Mouse (Mus musculus): ENCODE measurements around the gene Tbcd. TPM values are rescaled to one million over a fixed set of nuclear protein-coding genes. Genes with fewer than 3 reads are reported as not detected.

Tbcd gene
- total RNA-seq, 2 experiments from 2014 or later, result 50.9 to 52.8 TPM

DNA sequence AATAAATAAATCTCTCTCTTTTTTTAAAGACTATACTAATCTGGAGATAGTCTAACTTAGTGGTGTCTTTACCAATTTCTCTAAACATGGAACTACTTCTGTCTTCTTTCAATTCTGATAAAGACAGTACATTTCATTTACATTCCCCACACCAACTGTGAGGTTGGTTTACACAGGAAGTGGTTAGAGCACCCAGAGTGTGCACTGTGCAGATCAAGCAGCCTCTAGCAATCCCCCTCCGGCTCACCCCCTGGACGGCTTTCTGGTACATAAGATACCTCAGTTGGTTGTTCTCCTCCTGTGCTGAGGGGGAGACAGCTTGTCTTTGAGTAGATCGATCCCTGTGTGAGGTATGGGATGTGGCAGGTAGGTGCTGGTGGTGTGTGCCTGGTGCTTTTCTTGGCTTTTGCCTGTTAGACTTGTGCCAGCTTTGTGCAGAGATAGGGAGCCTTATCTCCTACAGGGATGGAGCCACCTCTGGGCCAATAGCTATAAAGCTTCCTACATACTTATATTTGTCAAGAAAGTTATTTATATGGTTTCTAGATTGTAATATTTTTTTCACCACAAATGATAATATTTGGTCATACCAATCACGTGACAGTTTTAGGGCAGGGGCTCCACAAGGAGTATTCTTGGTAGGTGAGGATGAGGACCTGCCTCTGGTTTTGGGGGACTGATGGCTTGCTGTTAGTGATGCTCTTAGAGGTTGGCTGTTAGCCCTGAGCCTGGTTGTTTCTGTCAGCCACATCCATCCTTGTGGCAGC, 108.0 kb downstream of the Tbcd start:
- no peak for DNase-seq (ENCODE audit: low spot score in 2 of 2)

GRCm38 (mm10) chr11:121560294-121560663, 108.5 kb downstream of the Tbcd start:
- DNase-seq (ENCODE audit: low spot score in 2 of 2), result no peak

- DNase-seq (ENCODE audit: low spot score in 2 of 2), result no peak
Measured at GRCm38 (mm10) chr11:121563312-121563711, 111.6 kb downstream of the Tbcd start.

DNA sequence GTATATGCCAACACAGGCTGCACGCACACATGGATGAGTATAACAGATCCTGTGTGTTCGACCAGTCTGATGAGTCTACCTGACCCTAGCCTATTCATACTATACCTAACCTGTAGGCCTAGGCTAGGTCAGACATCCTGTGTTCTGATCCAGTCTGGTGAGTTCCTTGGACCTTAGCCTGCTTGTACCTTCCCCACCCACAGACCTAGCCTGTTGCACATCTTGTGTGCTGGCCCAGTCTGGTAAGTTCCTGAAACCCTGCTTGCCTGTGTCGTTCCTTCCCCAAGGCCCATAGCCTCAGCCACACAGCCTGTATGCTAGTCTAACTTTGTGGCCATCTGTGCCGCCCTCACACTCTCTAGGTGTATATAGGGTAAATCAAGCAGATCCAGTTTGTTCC, 112.5 kb downstream of the Tbcd start:
- DNase-seq (ENCODE audit: low spot score in 2 of 2), result no peak

GRCm38 (mm10) chr11:121581856-121582255, 130.1 kb downstream of the Tbcd start:
- DNase-seq (ENCODE audit: low spot score in 2 of 2), result no peak

DNA sequence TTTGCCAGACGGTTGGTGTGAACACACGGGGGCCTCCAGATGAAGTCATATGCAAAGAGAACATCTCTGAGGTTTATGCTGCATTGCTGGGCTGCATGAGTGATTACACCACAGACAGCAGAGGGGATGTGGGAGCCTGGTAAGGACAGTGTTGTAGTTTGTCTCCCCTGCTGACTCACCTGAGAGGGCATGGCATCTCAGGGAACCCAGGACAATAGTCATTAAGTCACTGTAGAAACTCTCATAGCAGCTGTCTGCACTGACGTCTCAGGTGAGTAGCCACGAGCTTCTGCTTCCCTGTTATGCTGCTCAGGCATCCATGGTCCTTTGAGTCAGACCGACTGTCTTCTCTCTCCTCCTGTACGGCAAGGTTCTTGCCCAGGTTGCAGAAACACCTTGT, 145.5 kb downstream of the Tbcd start:
- no peak for DNase-seq (ENCODE audit: low spot score in 2 of 2)

DNA sequence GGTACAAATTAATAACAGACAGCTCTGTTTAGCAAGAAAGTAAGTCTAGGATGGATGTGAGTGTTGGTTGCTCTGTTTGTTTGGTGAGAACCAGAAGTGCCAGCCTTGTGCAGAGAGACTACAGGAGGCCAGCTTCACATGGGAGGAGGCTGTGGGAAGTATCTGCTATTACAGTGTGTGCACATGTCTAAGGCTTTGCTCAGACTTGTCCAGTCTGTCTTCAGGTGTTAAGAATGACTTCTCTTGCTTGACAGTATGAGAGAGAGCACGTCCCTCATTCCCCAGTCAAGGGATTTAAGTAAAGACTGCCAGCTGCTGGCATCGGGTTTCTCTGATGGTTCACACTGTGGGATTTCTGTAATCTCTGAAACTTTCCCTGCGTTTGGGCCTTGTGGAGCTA, 149.7 kb downstream of the Tbcd start:
- no peak for DNase-seq (ENCODE audit: low spot score in 2 of 2)

DNA sequence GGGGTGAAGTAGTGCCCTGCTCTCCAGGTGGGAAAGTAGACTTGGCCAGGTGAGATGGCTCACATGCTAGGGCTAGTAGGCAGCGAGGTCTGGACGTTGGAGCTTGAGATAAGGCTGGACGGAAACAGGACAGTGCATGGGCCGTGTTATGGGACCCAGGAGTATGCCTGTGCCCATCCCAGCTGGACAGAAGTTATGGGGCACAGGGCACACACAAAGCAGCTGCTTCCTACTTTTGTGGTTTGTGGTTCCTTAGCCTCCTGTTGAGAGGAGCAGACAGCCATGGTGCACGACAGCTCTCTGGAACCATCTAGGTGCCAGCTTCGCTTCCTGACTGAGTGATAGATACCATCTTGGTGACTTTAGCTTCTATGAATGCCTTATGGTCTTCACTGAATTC, 153.9 kb downstream of the Tbcd start:
- DNase-seq (ENCODE audit: low spot score in 2 of 2), result no peak

DNA sequence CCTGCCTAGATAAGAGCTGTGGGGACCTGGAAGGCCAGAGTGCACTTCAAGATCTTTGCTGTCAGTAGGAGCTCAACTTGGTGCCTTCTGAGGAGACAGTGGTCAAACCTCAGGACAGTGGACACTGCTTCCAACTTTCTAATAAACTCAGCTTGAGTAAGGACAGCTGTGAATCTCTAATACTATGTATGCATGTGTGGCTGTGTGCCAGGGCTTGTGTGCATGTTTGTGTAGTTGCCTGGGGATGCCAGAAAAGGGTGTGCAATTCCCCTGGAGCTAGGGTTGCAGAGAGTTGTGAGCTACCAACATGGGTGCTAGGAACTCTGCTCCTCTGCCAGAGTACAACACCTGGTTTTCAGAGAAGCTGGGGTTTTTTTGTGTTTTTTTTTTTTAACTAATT, 159.2 kb downstream of the Tbcd start:
- DNase-seq (ENCODE audit: low spot score in 2 of 2), result no peak

- no peak for DNase-seq (ENCODE audit: low spot score in 2 of 2)
Measured at GRCm38 (mm10) chr11:121615961-121616485, 164.3 kb downstream of the Tbcd start.

- DNase-seq (ENCODE audit: low spot score in 2 of 2), result no peak
Measured at GRCm38 (mm10) chr11:121616501-121616900, 164.8 kb downstream of the Tbcd start.

- DNase-seq (ENCODE audit: low spot score in 2 of 2), result no peak
Measured at GRCm38 (mm10) chr11:121617371-121617770, 165.6 kb downstream of the Tbcd start.

DNA sequence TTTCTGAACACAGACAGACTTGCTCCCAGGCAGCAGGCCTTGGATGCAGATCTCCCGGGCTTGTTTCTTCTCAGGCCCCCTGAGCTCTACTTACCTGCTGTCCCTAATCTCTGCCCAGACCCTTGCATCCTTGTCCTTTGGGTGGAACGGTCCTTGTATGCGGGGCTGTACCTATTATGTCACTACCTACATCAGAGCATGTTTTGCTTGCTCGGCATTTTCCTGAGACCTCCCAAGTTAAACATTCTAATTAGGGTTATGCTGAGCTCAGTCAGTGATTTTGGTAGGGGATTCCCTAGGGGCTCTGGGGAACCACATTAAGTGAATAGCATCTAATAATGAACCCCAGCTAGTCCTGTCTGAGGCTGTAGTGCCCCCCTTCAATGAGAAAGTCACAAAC, 173.3 kb downstream of the Tbcd start:
- no peak for DNase-seq (ENCODE audit: low spot score in 2 of 2)

DNA sequence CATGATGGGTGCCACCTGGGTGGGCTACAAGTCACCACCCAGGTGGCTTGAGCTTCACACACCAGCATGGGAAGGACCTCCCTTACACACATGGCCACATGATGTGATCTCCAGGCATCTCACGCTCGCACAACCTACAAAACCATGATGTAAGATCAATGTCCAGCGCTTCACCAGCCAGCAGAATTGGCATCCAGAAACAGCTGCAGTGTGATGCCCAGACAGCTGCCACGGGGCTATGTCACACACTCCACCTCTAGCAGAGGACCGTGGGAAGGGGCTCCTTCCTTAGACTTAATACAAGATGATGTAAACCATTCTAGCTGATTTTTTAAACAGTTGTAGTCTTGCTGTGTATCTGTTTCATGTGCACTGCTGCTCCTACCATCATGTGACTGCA, 175.8 kb downstream of the Tbcd start:
- no peak for DNase-seq (ENCODE audit: low spot score in 2 of 2)

DNA sequence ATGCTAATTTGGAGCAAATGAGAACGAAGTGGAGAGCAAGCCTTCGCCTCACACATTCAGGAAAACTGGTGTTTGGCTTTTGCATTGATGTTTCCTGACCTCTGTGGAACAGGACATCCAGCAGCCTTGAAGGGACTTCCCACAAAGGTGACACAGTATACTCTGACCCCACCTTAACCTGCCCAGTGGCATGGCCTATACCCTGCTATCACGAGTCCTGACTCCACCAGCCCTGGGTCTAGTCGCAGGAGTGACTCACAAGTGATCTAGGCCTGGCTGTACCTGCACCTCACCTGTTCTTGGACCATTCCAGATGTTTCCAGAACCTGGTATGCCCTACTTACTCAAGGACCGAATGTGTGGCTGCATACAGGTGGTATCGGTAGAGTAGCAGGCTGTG, 177.8 kb downstream of the Tbcd start:
- no peak for DNase-seq (ENCODE audit: low spot score in 2 of 2)

DNA sequence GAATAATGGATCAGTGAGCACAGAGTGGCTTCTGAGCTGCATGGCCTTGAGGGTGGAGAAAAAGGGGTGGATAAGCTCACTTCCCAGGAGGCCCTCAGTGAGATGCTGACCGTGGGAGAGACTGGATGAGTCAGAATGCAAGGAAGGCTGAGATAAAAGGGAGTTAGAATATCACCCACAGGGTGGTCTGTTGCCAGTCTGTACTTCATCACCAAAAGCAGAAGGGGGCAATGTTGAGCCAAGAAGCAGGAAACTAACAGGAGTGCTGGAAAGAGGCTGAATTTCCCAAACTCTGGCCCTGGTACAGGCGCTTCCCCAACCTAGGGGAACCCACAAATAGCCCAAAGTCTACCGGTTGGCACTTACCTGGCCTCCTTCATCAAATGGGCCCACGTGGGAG, 178.7 kb downstream of the Tbcd start:
- no peak for DNase-seq (ENCODE audit: low spot score in 2 of 2)

DNA sequence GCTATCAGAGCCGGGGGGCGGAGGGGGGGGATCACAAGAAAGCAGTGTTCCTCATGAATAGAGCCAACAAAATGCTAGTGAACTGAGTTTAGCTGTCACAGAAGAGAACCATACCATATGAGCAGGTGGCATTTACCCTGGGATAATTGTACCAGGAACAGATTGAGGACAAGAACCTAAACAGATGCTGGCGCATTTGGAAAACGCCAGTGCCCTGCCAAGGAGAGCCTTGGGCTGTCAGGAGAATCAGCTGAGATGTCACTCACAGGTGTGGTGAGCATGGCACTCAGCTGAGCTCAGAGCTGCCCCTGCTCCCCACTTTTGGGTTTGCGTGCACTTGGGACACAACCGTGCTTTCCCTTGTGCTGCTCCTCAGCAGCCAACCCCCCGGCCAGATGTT, 179.7 kb downstream of the Tbcd start:
- DNase-seq (ENCODE audit: low spot score in 2 of 2), result no peak

DNA sequence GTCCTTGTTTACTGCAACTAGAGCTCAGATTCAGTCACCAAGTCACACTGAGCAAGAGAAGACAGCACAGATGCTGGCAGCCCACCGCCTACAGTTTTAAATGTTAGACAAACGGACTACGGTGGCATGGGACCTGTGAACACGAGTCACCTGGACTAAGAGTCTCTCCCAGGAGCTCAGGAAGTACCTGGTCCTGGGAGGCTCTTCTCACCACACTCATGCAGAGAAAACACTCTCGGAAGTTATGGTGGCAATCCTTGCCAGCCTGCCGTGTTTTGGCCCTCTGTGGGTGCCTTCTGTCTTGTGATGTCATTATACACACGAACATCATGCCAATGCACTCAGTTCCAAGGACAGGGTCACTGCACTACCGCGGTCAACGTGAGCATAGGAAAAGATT, 184.9 kb downstream of the Tbcd start:
- DNase-seq (ENCODE audit: low spot score in 2 of 2), result no peak

- no peak for DNase-seq (ENCODE audit: low spot score in 2 of 2)
Measured at GRCm38 (mm10) chr11:121641501-121642145, 189.9 kb downstream of the Tbcd start.

GRCm38 (mm10) chr11:121645394-121645793, 193.6 kb downstream of the Tbcd start:
- DNase-seq (ENCODE audit: low spot score in 2 of 2), result no peak

GRCm38 (mm10) chr11:121647321-121647720, 195.6 kb downstream of the Tbcd start:
- no peak for DNase-seq (ENCODE audit: low spot score in 2 of 2)

DNA sequence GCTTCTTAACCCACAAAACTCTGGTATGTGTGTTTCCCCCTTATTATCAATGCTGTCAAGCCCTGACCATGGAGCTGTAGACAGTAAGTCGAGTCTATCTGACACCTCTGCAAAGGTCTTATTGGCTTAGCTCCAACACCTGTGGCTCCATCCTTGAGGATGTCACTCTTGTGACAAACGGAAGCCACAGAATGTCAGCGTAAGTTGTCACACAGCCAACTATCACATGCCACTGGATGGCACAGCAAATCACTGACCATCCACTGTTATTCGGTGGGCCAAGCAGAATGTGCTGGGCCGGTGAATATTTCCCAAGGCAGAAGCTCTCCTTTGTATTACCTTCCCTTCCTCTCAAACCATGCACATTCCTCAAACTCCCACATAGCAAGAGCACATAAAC, 196.4 kb downstream of the Tbcd start:
- no peak for DNase-seq (ENCODE audit: low spot score in 2 of 2)

DNA sequence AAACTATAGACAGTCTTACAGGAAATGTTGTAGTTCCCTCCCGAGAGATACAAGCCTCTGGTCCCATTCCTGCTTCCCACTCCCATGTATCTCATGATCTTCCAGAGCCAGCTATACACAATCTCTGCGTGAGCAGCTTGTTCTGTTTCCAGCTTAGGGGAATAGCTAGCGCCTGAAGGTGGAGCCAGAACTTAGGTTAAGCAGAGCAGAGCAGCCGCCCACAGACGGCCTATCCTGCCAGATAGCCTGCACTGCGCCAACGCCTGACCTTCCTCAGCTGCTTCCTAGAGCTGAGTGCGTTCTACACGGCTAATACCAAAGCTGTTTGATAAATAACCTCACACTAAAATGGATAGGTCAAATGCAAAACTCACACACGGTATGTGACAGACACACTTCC, 198.2 kb downstream of the Tbcd start:
- peak in 1 of 2 experiments; percentile 52 for DNase-seq (ENCODE audit: low spot score in 2 of 2)
